Mouse (Mus musculus): ENCODE results near the gene Gm36079.
"Not testable (repeated sequence)": the region's sequence is repeated elsewhere in the genome, so short reads cannot be mapped to it uniquely, and the experiment has no call there.

Gene Gm36079

DNA sequence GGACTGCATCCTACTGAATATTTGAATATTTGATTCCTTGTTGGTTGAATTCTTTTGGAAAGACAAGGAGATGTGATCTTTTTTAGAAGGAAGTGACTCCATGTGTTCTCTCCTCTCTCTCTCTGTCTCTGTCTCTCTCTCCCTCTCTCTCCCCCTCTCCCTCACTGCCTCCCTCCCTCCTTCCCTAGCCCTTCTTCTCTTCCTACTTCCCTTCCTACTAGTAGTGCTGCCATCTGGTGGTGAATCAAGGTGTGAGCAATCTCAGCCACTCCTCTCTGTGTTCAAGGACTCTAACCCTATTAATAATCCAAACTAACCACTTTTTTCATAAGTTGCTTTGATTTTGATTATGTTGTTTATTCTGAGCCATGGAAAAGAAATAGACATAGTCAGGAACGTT is 5.3 kb downstream of the Gm36079 start:
- DNase-seq (ENCODE audit: low spot score in 2 of 2) = not testable (repeated sequence)

DNA sequence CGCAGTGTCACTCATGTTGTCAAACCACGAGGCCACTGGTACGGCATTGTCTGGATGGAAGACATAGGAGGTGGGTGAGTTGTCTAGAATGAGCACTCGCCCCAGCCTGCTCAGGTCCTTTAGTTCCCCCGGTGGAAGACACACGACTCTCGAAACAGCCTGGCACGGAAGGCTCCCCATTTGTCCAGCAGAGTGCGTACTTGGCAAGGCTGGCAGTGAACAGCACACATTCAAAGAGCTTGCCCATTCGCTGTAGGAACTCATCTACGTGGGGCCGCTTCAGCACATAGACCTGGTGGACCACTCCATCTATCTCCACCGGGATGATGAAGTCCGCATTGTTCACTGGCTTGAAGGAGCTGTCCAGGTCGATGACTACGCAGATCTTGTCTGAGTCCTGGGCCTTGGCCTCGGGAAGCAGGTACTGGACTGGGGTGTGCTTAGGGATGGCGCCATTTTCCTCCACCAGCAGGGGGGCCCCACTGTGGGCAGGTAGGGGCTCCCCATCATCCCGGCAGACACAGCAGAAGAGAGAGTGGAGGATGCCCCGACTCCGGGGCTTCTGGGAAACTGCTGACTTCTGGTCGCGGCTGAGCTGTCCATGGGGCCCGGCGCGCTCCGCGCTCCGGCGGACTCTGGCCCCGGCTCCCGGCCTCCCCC is 11.3 kb downstream of the Gm36079 start:
- not testable (repeated sequence) for DNase-seq (ENCODE audit: low spot score in 2 of 2)

DNA sequence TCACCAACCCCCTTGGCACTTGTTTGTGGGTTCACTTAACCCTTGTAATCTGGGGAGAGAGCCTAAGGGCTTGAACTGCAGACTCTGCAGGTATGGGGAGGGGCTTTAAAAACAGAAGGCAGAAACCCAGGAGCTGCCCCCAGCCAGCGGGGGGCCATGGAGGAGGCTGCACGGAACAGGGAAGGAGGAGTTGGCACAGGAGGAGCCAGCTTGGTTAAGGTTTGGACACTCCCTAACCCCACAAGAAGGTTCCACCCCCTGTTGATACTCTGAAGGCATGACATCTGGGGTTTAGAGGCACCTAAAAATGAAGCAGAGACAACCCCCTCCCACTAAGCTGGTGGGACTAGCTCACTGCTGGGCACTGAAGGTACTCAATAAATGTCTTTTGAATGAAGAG is 12.8 kb downstream of the Gm36079 start:
- not testable (repeated sequence) for DNase-seq (ENCODE audit: low spot score in 2 of 2)

DNA sequence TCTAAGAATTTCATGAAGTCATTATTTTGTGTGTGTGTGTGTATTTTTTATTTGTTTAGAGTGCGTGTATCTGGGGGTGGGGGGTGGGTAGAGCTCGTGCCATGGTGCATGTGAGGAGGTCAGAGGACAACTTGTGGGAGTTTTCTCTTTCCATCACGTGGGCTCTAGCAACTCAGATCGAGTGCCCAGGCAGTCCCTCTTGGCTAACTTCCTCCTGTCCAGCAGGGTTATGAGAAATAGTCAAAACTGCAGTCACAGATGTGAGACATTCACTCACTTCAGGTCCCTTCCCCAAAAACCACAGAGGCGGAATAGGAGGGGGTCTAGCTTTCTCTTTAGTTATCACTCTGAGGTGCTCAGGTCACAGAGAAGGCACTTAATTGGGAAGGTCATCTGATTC is 13.3 kb downstream of the Gm36079 start:
- not testable (repeated sequence) for DNase-seq (ENCODE audit: low spot score in 2 of 2)

DNA sequence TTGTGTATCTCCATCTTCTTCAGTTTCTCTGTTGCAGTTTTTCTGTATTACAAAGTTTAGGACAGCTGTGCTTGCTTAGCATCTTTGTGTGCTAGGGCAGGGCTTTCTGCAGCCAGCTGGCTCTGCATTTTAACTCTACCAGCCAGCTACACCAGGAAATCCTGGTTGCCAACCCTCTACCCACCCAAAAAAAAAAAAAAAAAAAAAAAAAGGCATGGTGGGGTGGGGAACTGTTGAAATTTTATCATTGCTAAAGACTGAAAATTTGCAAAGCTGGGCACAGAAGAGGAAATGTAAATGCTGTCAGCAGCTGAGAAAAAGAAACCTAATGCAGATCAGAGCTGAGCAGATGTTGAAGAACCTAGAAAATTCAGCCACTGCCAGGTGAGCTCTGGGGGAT is 16.7 kb downstream of the Gm36079 start:
- DNase-seq (ENCODE audit: low spot score in 2 of 2) = not testable (repeated sequence)

DNA sequence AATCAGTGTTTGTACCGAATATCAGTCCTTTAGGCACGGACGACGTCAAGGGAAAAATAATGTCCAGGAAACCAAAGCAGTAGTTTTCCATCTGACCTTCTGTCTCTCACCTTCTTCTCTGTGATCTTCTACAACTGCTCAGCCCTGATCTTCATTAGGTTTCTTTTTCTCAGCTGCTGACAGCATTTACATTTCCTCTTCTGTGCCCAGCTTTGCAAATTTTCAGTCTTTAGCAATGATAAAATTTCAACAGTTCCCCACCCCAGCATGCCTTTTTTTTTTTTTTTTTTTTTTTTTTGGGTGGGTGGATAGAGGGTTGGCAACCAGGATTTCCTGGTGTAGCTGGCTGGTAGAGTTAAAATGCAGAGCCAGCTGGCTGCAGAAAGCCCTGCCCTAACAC is 27.6 kb downstream of the Gm36079 start:
- DNase-seq (ENCODE audit: low spot score in 2 of 2) = not testable (repeated sequence)

DNA sequence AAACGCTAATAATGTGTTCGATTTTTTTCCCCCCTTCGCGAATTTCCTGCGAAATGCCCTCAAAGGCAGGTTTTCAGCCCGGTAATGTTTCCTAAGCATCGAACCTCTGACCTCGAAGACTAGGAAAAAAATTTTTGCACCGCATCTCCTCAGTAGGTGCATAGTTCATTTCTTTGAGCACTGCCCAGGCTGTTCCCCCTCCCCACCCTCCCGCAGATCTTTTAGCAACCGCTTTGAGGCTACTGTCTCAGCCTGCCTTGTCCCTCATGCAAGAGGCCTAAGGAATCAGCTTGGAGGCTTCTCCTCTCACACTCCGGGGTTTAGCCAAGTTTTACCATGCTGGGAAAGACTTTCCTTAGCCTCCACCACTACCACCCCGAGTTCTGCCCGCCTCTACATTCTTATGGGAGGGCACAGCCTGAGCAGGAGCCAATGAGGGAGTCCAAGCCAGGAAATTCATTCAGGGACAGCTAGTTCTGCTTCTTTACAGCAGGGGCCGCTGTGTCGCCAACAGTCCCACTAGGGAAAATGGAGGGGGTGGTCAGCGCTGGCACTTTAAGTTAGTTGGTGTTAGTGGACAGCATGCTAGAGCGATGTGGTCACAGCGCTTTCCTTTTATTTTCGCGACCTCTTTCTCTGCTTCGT is 28.2 kb downstream of the Gm36079 start:
- not testable (repeated sequence) for DNase-seq (ENCODE audit: low spot score in 2 of 2)

DNA sequence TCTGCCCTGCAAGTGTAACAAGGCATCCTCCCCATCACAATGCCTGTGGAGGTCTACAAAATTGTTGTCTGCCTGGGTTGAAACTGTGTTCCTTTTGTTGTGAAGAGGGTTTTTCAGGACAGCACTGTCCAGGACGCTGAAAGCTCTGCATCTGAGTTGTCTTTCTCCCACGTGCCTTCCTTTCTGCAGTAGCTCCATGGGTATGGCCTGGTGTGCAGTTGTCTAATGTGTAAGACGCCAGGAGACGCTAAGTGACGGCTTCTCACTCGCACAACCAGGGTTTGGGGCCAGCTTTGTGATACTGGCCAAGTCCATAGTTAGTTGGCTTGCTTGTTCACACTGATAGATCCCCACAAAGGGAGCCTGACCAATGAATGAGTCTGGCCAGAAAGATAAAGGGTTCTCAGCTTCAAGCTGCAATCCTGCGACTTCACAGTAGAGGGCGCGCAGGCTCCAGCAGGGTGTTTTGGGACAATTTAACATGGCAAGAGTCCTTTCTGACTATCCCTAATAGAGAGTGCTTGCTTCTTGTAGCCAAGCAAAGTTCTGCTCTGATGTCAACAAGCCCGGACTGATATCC is 34.8 kb downstream of the Gm36079 start:
- not testable (repeated sequence) for DNase-seq (ENCODE audit: low spot score in 2 of 2)

DNA sequence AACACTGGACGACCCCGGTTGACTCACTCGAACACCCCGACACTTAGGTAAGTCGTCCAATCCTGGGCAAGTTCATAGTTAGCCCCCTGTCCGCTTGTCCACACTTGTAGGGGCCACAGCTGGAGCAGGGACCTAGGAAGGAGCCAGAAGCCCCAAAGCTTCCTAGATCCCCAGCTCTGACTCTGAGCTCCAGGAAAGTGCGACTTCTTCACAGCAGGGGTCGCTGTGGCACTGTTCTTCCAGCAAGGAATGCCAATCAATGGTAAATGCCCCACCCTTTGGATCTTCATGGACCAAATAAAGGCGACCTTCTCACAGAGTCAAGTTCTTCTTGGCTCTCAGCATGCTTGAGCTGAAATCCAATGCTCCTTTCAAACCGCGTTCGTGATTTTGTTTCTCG is 35.5 kb downstream of the Gm36079 start:
- DNase-seq (ENCODE audit: low spot score in 2 of 2) = not testable (repeated sequence)
